Mouse (Mus musculus) kidney, adult 2 months (tissue): ENCODE results near the gene Strn. TPM values are rescaled to one million over a fixed set of nuclear protein-coding genes. Genes with fewer than 3 reads are reported as not detected.
A peak's percentile ranks its signal among the peaks of the same experiment; 100 is the strongest.

ENCODE experiments used
- DNase-seq: peaks from one replicate; pipeline ENCODE4 v3.0.0; 2021
- H3K27ac ChIP-seq: fragments of 200-500 bp; 2 replicates; pipeline ENCODE4 v1.5.1; 2012; ENCODE audit warnings: low read depth, low read length, control low read depth, inconsistent platforms; ENCODE audit not compliant: insufficient read depth
- H3K27me3 ChIP-seq: fragments of 200-500 bp; replicated peaks from 2 replicates; pipeline ENCODE4 v1.6.1; 2012; ENCODE audit warnings: mild to moderate bottlenecking, moderate library complexity, low read length, inconsistent platforms; ENCODE audit not compliant: control insufficient read depth, insufficient read depth
- H3K36me3 ChIP-seq: fragments of 200-500 bp; 2 replicates; pipeline ENCODE4 v1.6.1; 2012; ENCODE audit warnings: mild to moderate bottlenecking, moderate library complexity, low read length, inconsistent platforms; ENCODE audit not compliant: control insufficient read depth, insufficient read depth
- H3K4me1 ChIP-seq: fragments of 200-500 bp; 2 replicates; pipeline ENCODE4 v1.6.1; 2011; ENCODE audit warnings: low read length; ENCODE audit not compliant: control insufficient read depth, insufficient read depth
- H3K4me3 ChIP-seq: fragments of 200-500 bp; 2 replicates; pipeline ENCODE4 v1.5.1; 2011; ENCODE audit warnings: mild to moderate bottlenecking, low read depth, low read length, control low read depth; ENCODE audit not compliant: insufficient read depth
- CTCF ChIP-seq: fragments of 200-500 bp; conservative IDR thresholded peaks from 2 replicates; pipeline ENCODE4 v1.5.1; 2011; ENCODE audit warnings: low read depth, mild to moderate bottlenecking, control low read depth, low read length, moderate library complexity, mixed read lengths; ENCODE audit not compliant: insufficient read depth, insufficient read length
- POLR2A ChIP-seq: fragments of 200-500 bp; IDR thresholded peaks from one replicate; pipeline ENCODE4 v1.6.1; 2011; ENCODE audit warnings: low read depth, low read length, control low read depth
- WGBS: fragments of 180-500 bp; shearing (Covaris S2); methylation state at CpG from one replicate; pipeline ENCODE4 v1.1.7; 2018; 5-methylcytosine and 5-hydroxymethylcytosine counted together
- polyA plus RNA-seq: library from polyadenylated mRNA; depleted of rRNA; stranded (reverse); fragments of >200 nt; gene quantifications from 2 replicates; pipeline ENCODE4 v1.2.3, GENCODE M21; 2012; rRNA removed

The Strn gene
- polyA plus RNA-seq, 1 experiment, result 6.5 TPM

- 91% methylated on average over 13 of the region's 13 CpGs for WGBS
- peaks cover 2% of the 10 kb centered on the region; the same call in 1 of the 2 replicates for H3K4me1 ChIP-seq
- H3K27me3 ChIP-seq, result no peaks in the 10 kb centered on the region
- no peak for DNase-seq
- no peak overlapping the region for H3K27ac ChIP-seq
- no peak for TF ChIP-seq POLR2A
- H3K36me3 ChIP-seq, result no peaks in the 10 kb centered on the region
- H3K4me3 ChIP-seq, result no peak overlapping the region
Measured at GRCm38 (mm10) chr17:78609191-78609855, 127.7 kb downstream of the Strn start.

- 73% methylated on average over 8 of the region's 8 CpGs for WGBS
- no peak for TF ChIP-seq CTCF
- no peak for TF ChIP-seq POLR2A
- no peak for DNase-seq
- H3K36me3 ChIP-seq, result no peaks in the 10 kb centered on the region
- no peaks in the 10 kb centered on the region for H3K27me3 ChIP-seq
- H3K4me3 ChIP-seq, result no peak overlapping the region
- peaks cover 2% of the 10 kb centered on the region; the same call in 1 of the 2 replicates for H3K4me1 ChIP-seq
- no peak overlapping the region for H3K27ac ChIP-seq
Measured at GRCm38 (mm10) chr17:78608716-78609115, 128.3 kb downstream of the Strn start.

DNA sequence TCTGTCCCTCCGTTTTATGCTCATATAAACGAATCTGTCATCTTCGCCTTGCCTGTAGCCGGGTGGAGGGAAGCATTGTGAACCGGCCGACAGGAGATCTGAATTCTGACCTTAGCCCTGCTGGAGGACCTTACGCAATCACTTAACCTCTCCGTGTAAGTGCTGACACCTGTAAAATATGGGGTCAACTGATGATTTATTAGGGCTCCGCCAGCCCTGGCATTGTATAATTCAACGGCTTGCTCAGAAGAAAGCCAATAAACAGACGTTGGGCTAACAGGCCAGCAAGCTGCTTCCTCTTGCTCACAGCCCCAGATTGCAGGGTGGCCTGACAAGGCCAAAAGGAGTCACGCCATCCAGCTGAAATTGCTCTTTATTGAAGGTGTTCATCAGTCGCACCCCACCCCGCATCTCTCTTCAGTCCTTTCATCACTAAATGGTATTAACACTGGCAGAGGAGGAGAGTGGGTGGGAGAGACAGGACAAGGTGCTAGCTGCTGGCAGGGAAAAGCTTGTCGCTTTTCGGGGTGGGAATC, 128.8 kb downstream of the Strn start:
- peak; percentile 54 for DNase-seq
- Histone ChIP-seq H3K27ac (no peak overlapping the region), H3K27me3 (no peaks in the 10 kb centered on the region), H3K4me1 (peaks cover 2% of the 10 kb centered on the region; the same call in 1 of the 2 replicates), H3K4me3 (no peak overlapping the region), H3K36me3 (no peaks in the 10 kb centered on the region)
- TF ChIP-seq POLR2A (no peak), CTCF (no peak)
- 27% methylated on average over 16 of the region's 16 CpGs for WGBS

- H3K36me3 ChIP-seq, result no peaks in the 10 kb centered on the region
- WGBS, result 74% methylated on average over 6 of the region's 6 CpGs
Measured at GRCm38 (mm10) chr17:78604431-78604830, 132.6 kb downstream of the Strn start.

GRCm38 (mm10) chr17:78603872-78604271, 133.1 kb downstream of the Strn start:
- no peak overlapping the region for H3K27ac ChIP-seq
- no peak overlapping the region for H3K4me3 ChIP-seq
- H3K27me3 ChIP-seq, result no peaks in the 10 kb centered on the region
- TF ChIP-seq POLR2A (no peak), CTCF (peak; percentile 67)
- no peaks in the 10 kb centered on the region for H3K36me3 ChIP-seq
- peaks cover 2% of the 10 kb centered on the region; the same call in 1 of the 2 replicates for H3K4me1 ChIP-seq
- peak; percentile 73 for DNase-seq
- 18% methylated on average over 8 of the region's 8 CpGs for WGBS

More at GRCm38 (mm10) chr17:78604431-78604830, 132.6 kb downstream of the Strn start:
- TF ChIP-seq POLR2A (no peak), CTCF (peak; percentile 75)
- Histone ChIP-seq H3K27me3 (no peaks in the 10 kb centered on the region), H3K4me1 (peaks cover 2% of the 10 kb centered on the region; the same call in 1 of the 2 replicates), H3K27ac (no peak overlapping the region), H3K4me3 (no peak overlapping the region)
- DNase-seq, result peak; percentile 58

GRCm38 (mm10) chr17:78602316-78602715, 134.7 kb downstream of the Strn start:
- H3K36me3 ChIP-seq, result no peaks in the 10 kb centered on the region
- H3K4me3 ChIP-seq, result no peak overlapping the region
- no peak overlapping the region for H3K27ac ChIP-seq
- no peaks in the 10 kb centered on the region for H3K27me3 ChIP-seq
- no peak for DNase-seq
- no peaks in the 10 kb centered on the region for H3K4me1 ChIP-seq
- TF ChIP-seq POLR2A, result no peak
- no peak for TF ChIP-seq CTCF
- 78% methylated on average over 14 of the region's 14 CpGs for WGBS

DNA sequence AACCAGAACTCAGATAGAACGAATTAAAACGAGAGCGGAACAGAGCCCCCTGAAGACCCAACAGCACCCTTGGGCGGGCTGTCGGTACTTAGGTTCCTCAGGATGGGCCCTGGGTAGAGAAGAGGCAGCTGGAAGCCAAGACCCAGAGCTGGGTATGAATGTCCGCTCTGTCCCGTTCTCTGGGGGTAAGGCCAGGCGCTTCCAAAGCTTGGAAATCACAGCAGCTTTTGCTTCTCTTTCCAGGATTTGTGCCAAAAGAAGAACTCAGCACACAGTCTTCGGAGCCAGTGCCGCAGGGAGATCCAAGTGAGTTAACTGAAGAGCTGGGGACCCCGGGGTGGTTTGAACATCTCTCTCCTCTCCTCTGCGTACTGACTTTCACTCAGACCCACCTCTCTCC, 135.4 kb downstream of the Strn start:
- no peak overlapping the region for H3K4me3 ChIP-seq
- H3K27me3 ChIP-seq, result no peaks in the 10 kb centered on the region
- 92% methylated on average over 12 of the region's 12 CpGs for WGBS
- TF ChIP-seq CTCF (no peak), POLR2A (no peak)
- no peaks in the 10 kb centered on the region for H3K4me1 ChIP-seq
- no peaks in the 10 kb centered on the region for H3K36me3 ChIP-seq
- DNase-seq, result no peak
- H3K27ac ChIP-seq, result no peak overlapping the region

DNA sequence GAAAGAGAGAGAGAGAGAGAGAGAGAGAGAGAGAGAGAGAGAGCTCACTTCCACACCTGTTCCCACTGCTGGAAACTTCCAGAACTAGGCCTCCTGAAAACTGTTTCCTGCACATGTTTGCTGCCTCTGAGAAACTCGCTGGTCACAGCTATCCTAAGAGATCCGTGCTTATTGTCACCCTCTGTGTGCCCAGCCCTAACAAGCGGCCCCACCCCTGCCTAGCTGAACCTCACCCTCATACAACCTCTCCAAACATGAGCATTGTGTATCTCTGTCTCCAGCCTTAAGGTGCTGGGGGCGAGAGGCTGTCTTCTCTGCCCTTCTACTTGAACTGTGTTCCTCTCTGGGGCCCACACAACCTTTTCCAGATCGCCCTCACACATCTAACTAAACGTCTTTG, 136.0 kb downstream of the Strn start:
- TF ChIP-seq POLR2A (no peak), CTCF (no peak)
- WGBS, result 77% methylated on average over 6 of the region's 6 CpGs
- Histone ChIP-seq H3K27me3 (no peaks in the 10 kb centered on the region), H3K4me3 (no peak overlapping the region), H3K27ac (no peak overlapping the region), H3K36me3 (no peaks in the 10 kb centered on the region), H3K4me1 (no peaks in the 10 kb centered on the region)
- no peak for DNase-seq

Other genes with a start within 250 kb of the Strn start
- gene Vit, start 229.1 kb downstream of the Strn start, polyA plus RNA-seq, result 0.61 and 0.62 TPM in 2 replicates
- 22.2 and 22.6 TPM in 2 replicates for gene Heatr5b, start 98.2 kb upstream of the Strn start, polyA plus RNA-seq
- gene Gpatch11, start 98.4 kb upstream of the Strn start, polyA plus RNA-seq, result 8.5 TPM in 2 replicates
- 5.6 and 5.9 TPM in 2 replicates for gene Eif2ak2, start 145.4 kb upstream of the Strn start, polyA plus RNA-seq
- gene Sult6b1, start 169.8 kb upstream of the Strn start, polyA plus RNA-seq, result not detected in 2 replicates
- 17.9 and 26.7 TPM in 2 replicates for gene Cebpzos, start 179.3 kb upstream of the Strn start, polyA plus RNA-seq
- 3.1 and 6.8 TPM in 2 replicates for gene Cebpz, start 199.9 kb upstream of the Strn start, polyA plus RNA-seq
- gene Ndufaf7, start 199.9 kb upstream of the Strn start, polyA plus RNA-seq, result 16.7 and 20.8 TPM in 2 replicates